Mouse (Mus musculus) T-cell, adult 2 months (primary cell): ENCODE results near the gene Hivep3.

Source experiments
- DNase-seq: peaks from one replicate; pipeline ENCODE4 v3.0.0; 2022; ENCODE audit warnings: low spot score

Hivep3 gene

GRCm38 (mm10) chr4:120158714-120159310, 425.2 kb downstream of the Hivep3 start:
- DNase-seq = no peak

GRCm38 (mm10) chr4:120161166-120161949, 427.8 kb downstream of the Hivep3 start, which contains the start of gene Edn2:
Gene Edn2, plus strand, starts transcription at chr4:120161206.
- DNase-seq = no peak

- no peak for DNase-seq
These were observed 429.0 kb downstream of the Hivep3 start for GRCm38 (mm10) chr4:120162586-120162985.

GRCm38 (mm10) chr4:120163242-120163641, 429.7 kb downstream of the Hivep3 start:
- no peak for DNase-seq

- no peak for DNase-seq
These were observed 430.7 kb downstream of the Hivep3 start for GRCm38 (mm10) chr4:120164316-120164715.

- DNase-seq = no peak
These were observed 434.2 kb downstream of the Hivep3 start for GRCm38 (mm10) chr4:120167778-120168177.

- no peak for DNase-seq
These were observed 434.8 kb downstream of the Hivep3 start for GRCm38 (mm10) chr4:120168346-120168745.

GRCm38 (mm10) chr4:120170387-120170936, 436.9 kb downstream of the Hivep3 start:
- DNase-seq = no peak

GRCm38 (mm10) chr4:120172050-120172684, 438.6 kb downstream of the Hivep3 start:
- DNase-seq = no peak

- DNase-seq = no peak
These were observed 445.5 kb downstream of the Hivep3 start for GRCm38 (mm10) chr4:120179123-120179522.

GRCm38 (mm10) chr4:120180535-120180934, 447.0 kb downstream of the Hivep3 start:
- no peak for DNase-seq

- DNase-seq = no peak
These were observed 450.9 kb downstream of the Hivep3 start for GRCm38 (mm10) chr4:120184374-120184991.

- DNase-seq = no peak
These were observed 452.9 kb downstream of the Hivep3 start for GRCm38 (mm10) chr4:120186441-120186840.

- DNase-seq = no peak
These were observed 453.4 kb downstream of the Hivep3 start for GRCm38 (mm10) chr4:120186934-120187333.
